Mouse (Mus musculus) kidney, embryonic 16.5 days (tissue): ENCODE measurements around the gene Def8. TPM values are rescaled to one million over a fixed set of nuclear protein-coding genes. Genes with fewer than 3 reads are reported as not detected.

Experiments used
- ATAC-seq: fragments of 200-750 bp; cut with Nextera tagmentation; 2 replicates; pipeline ENCODE4 v1.8.0; 2017; ENCODE audit warnings: moderate TSS enrichment; ENCODE audit not compliant: low FRiP score, low TSS enrichment
- H3K27ac ChIP-seq: fragments of 300-500 bp; sonication (generic); 2 replicates; pipeline ENCODE4 v1.5.1; 2014; ENCODE audit warnings: low read length
- H3K27me3 ChIP-seq: fragments of 300-500 bp; sonication (generic); 2 replicates; pipeline ENCODE4 v1.6.1; 2014; ENCODE audit warnings: low read length, control low read depth, mixed read lengths; ENCODE audit not compliant: insufficient read depth
- H3K36me3 ChIP-seq: fragments of 300-500 bp; sonication (generic); 2 replicates; pipeline ENCODE4 v1.6.1; 2014; ENCODE audit warnings: low read length, control low read depth, mixed read lengths; ENCODE audit not compliant: insufficient read depth
- H3K4me1 ChIP-seq: fragments of 300-500 bp; sonication (generic); 2 replicates; pipeline ENCODE4 v1.6.1; 2014; ENCODE audit warnings: low read length, control low read depth, mixed read lengths; ENCODE audit not compliant: insufficient read depth
- H3K4me2 ChIP-seq: fragments of 300-500 bp; sonication (generic); replicated peaks from 2 replicates; pipeline ENCODE4 v1.6.1; 2014; ENCODE audit warnings: low read depth, low read length
- H3K4me3 ChIP-seq: fragments of 300-500 bp; sonication (generic); 2 replicates; pipeline ENCODE4 v1.5.1; 2014; ENCODE audit warnings: mild to moderate bottlenecking, low read length
- H3K9ac ChIP-seq: fragments of 300-500 bp; sonication (generic); replicated peaks from 2 replicates; pipeline ENCODE4 v1.6.1; 2014; ENCODE audit warnings: low read length
- H3K9me3 ChIP-seq: fragments of 300-500 bp; sonication (generic); 2 replicates; pipeline ENCODE4 v1.6.1; 2016; ENCODE audit warnings: low read length, control low read depth
- WGBS: fragments of 180-500 bp; shearing (Covaris S2); extraction: QIAGEN DNeasy Blood & Tissue Kit; methylation state at CpG from one replicate; pipeline ENCODE4 v1.1.7; 2014; 5-methylcytosine and 5-hydroxymethylcytosine counted together
- polyA plus RNA-seq: library from polyadenylated mRNA; unstranded; fragments of >200 nt; fragmentation: Nextera tagmentation; extraction: Ambion mirVana; gene quantifications from 2 replicates; pipeline ENCODE4 v1.2.1, GENCODE M21; 2015

Def8 gene
- polyA plus RNA-seq, result 43.7 and 44.4 TPM in 2 replicates

DNA sequence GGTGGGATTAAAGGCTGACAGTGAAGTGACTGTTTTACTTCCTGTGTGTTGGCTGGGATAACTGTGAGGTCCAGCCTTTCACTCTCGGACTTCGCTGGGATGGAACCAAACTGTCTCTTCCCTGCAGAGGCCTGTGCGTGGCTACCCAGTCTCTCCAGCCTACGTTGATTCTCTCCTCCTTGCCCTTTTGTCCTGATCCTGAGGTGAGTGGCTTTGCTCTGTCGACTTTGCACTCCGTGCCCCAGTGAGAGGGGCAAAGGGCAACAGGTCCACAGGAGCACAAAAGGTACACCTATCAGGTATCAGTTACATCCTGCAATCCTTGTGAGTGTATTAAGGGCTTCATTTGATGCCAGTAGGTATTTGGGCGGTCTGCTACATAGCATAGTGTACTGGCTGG, at the start of gene Def8:
Gene Def8, plus strand, starts transcription at position 87 of the 400 bp plus-strand sequence.
- H3K9me3 ChIP-seq, result peaks cover 23% of the 10 kb centered on the region
- ATAC-seq, result no peak
- WGBS, result 63% methylated on average over 7 of the region's 7 CpGs
- H3K27me3 ChIP-seq, result no peaks in the 10 kb centered on the region
- H3K4me2 ChIP-seq, result peak within 1 kb of the TSS; percentile 49
- H3K4me1 ChIP-seq, result no peaks in the 10 kb centered on the region
- H3K9ac ChIP-seq, result no peak within 1 kb of the TSS
- no peak within 1 kb of the TSS for H3K27ac ChIP-seq
- H3K4me3 ChIP-seq, result peak within 1 kb of the TSS; percentile 29
- peaks cover 10% of the 10 kb centered on the region; the same call in 1 of the 2 replicates for H3K36me3 ChIP-seq

DNA sequence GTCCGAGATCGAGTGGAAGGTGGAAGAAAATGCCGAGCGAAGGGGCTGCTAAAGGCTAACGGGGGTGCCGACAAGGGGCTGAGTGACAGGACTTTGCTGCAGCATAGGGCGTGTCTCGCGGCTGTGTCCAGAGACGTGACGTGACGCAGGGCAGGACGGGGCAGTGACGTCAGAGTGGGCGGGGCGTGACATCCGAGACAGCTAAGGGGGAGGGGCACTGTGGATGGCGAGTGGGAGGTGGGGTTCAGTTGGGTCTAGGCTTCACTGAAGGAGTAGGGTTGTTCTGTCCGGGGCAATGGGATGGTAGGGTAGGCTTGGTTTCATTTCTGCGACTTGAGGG, 49.1 kb upstream of the Def8 start:
- H3K27me3 ChIP-seq, result no peaks in the 10 kb centered on the region

DNA sequence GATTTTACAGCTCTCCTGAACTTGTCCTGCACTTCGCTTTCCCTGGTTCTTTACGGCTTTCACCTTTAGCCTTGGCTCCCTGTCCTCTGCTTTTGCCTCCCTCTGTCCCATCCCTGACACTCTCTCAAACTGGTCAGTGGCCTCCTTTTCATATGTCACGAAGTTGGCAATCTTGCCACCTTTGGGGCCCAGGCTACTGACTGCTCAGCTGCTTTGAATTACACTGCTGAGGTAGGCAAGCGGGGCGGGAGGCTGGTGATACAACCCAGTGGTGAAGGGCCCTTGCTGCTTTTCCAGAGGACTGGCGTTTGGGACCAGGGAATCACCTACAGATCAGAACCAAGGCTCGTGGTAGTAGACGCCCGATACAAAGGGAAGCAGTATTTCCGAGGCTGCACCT, 47.6 kb upstream of the Def8 start:
- ATAC-seq, result no peak
- peaks cover 10% of the 10 kb centered on the region for H3K4me1 ChIP-seq
- no peaks in the 10 kb centered on the region for H3K27me3 ChIP-seq
- H3K4me2 ChIP-seq, result no peak overlapping the region
- H3K9ac ChIP-seq, result no peak overlapping the region
- H3K27ac ChIP-seq, result no peak overlapping the region
- no peak overlapping the region for H3K4me3 ChIP-seq
- 85% methylated on average over 10 of the region's 10 CpGs for WGBS
- 0 out of 2 replicates have a peak, but pooled peaks cover 8% of the 10 kb centered on the region for H3K36me3 ChIP-seq
- H3K9me3 ChIP-seq, result no peaks in the 10 kb centered on the region

More for the DNA sequence above, 49.1 kb upstream of the Def8 start:
- Histone ChIP-seq H3K4me1 (peaks cover 10% of the 10 kb centered on the region), H3K4me3 (peak overlapping the region; percentile 95), H3K27ac (peak overlapping the region; percentile 99), H3K9me3 (no peaks in the 10 kb centered on the region), H3K9ac (peak overlapping the region; percentile 96), H3K36me3 (0 out of 2 replicates have a peak, but pooled peaks cover 8% of the 10 kb centered on the region), H3K4me2 (peak overlapping the region; percentile 86)
- ATAC-seq, result peak; percentile 80
- WGBS, result 1% methylated on average over 20 of the region's 20 CpGs

DNA sequence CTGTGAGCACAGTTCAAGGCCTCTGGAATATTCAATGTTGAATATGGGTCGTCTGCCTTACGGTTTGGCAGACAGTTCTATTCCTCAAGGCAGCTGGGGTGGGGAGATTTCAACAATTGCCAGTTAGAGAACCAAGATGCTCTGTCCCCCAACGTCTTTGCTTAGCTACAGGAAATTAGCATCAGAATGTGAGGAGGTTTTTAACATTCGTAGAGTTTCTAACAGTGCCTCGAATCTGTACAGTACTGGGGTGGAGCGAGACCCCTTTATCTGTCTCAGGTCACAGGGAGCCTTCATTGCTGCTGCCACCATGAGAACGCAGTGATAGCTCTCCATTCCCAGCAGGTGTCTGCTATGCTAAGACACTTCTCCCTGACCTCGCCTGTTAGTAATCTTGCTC, 47.2 kb upstream of the Def8 start:
- no peaks in the 10 kb centered on the region for H3K27me3 ChIP-seq
- H3K4me2 ChIP-seq, result no peak overlapping the region
- H3K9ac ChIP-seq, result no peak overlapping the region
- H3K4me1 ChIP-seq, result peaks cover 10% of the 10 kb centered on the region
- H3K4me3 ChIP-seq, result no peak overlapping the region
- no peak for ATAC-seq
- 0 out of 2 replicates have a peak, but pooled peaks cover 8% of the 10 kb centered on the region for H3K36me3 ChIP-seq
- 75% methylated on average over 8 of the region's 8 CpGs for WGBS
- no peaks in the 10 kb centered on the region for H3K9me3 ChIP-seq
- H3K27ac ChIP-seq, result no peak overlapping the region

DNA sequence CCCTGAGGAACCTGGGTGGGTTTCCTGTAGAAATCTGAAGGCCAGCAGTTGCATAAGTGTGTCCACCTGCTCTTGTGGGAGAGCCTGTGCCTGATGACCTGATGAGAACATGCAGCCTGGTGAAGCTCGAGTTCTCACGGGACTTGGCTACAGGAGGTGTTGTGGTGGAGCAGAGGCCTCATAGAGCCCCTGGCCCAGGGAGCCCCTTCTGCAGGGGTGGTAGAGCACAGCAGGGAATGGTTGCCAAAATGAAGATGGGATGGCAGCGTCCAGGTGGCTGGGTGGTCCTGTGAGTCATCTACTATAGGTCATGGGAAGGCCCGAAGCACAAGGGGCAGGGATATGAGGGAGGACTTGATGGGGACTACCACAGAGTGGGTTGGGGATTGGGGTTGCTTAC, 41.6 kb upstream of the Def8 start:
- ATAC-seq, result no peak
- H3K27me3 ChIP-seq, result no peaks in the 10 kb centered on the region
- no peak overlapping the region for H3K4me3 ChIP-seq
- H3K4me1 ChIP-seq, result no peaks in the 10 kb centered on the region
- H3K9ac ChIP-seq, result no peak overlapping the region
- no peak overlapping the region for H3K4me2 ChIP-seq
- H3K27ac ChIP-seq, result no peak overlapping the region
- H3K36me3 ChIP-seq, result peaks cover 45% of the 10 kb centered on the region
- WGBS, result 93% methylated on average over 4 of the region's 4 CpGs
- H3K9me3 ChIP-seq, result no peaks in the 10 kb centered on the region

DNA sequence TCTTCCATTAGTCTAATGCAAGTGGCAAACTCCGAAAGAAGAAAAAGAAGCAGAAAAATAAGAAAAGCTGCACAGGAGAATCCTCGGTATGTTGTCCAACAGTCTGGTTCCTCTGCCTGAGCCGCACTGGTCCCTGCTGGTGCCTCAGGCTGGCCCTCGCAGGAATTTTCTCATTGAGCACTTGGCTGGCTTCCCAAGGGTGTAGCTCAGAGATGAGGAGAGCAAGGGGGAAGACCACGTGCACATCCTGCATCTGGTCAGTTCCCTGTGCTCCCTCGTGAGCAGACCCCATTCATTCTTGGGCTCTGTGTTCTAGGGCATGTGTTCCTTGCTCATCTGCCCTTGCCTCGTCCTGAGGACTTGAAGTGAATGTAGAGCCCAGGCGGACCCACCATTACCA, 40.8 kb upstream of the Def8 start:
- no peak overlapping the region for H3K9ac ChIP-seq
- H3K27ac ChIP-seq, result no peak overlapping the region
- H3K9me3 ChIP-seq, result no peaks in the 10 kb centered on the region
- no peak overlapping the region for H3K4me2 ChIP-seq
- no peak for ATAC-seq
- H3K4me3 ChIP-seq, result no peak overlapping the region
- H3K4me1 ChIP-seq, result no peaks in the 10 kb centered on the region
- 91% methylated on average over 8 of the region's 8 CpGs for WGBS
- H3K27me3 ChIP-seq, result no peaks in the 10 kb centered on the region
- peaks cover 46% of the 10 kb centered on the region for H3K36me3 ChIP-seq

DNA sequence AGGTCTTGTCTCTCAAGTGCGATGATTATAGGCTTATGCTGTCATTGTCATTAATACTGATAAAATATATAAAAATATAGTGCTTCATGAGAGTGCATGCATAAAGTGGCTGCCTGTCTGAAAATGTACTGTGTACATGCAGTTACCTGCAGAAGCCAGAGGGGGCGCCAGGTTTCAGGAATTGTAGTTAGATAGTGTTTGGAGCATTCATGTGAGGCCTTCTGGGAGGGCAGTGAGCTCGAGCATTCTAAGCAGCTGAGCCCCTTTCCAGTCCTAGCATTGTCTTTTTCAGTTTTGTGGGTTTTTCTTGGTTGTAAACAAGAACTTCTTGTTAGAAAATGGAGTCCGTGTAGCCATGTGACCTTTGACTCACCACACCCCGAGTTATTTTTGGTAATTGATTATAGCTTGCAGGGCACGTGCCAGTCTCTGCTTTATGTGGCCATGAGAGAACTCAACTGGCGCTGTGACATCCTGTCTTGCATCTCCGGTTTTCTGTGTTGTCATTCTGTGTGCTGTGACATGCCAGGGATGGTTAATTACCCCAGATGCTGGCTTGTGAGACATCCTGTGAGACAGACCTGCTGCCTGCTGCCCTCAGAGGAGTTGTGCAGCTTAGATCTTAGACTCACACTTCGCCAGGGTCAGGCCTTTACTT, 38.3 kb upstream of the Def8 start:
- ATAC-seq, result no peak
- Histone ChIP-seq H3K9me3 (no peaks in the 10 kb centered on the region), H3K27ac (no peak overlapping the region), H3K4me1 (no peaks in the 10 kb centered on the region), H3K36me3 (peaks cover 67% of the 10 kb centered on the region), H3K27me3 (no peaks in the 10 kb centered on the region), H3K4me3 (no peak overlapping the region), H3K4me2 (no peak overlapping the region), H3K9ac (no peak overlapping the region)
- 70% methylated on average over 9 of the region's 9 CpGs for WGBS

DNA sequence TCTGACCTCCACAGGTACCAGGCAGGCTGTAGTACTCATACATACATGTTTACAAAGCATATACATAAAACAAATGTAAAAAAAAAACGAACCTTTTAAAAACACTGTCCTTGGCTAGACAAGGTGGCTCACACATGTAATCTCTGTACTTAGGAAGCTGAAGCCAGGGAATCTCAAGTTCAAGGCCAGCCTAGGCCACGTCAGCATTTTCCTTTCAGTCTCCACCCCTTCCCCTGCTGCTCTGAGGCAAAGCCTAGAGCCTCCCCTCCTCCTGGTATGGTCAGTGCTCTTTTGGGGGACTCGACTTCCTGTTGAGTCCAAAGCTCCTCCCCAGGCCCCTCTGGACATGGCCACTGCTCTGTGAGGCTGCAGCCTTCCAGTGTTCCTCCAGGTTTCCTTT, 36.3 kb upstream of the Def8 start:
- H3K9ac ChIP-seq, result no peak overlapping the region
- no peaks in the 10 kb centered on the region for H3K27me3 ChIP-seq
- H3K9me3 ChIP-seq, result no peaks in the 10 kb centered on the region
- peaks cover 79% of the 10 kb centered on the region for H3K36me3 ChIP-seq
- H3K4me2 ChIP-seq, result no peak overlapping the region
- no peak overlapping the region for H3K4me3 ChIP-seq
- no peaks in the 10 kb centered on the region for H3K4me1 ChIP-seq
- no peak for ATAC-seq
- 71% methylated on average over 3 of the region's 3 CpGs for WGBS
- H3K27ac ChIP-seq, result no peak overlapping the region

DNA sequence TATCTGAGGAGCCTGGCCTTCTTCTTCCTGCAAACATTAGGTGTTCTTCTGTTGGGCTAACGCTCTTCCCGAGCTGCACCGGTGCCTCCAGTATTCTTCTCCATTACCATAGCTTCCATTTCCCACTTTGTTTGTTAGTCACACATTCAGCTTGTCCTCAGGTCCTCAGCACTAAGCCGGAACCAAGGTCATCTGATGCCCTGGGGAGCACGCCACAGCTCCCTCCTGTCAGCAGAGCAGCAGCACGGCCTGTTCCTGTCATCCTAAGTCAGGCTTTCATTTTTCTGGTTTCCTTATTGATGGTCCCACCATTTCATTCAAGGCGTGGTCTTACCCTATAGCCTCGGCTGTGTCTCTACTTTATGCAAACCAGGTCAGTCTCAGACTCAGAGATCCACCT, 35.5 kb upstream of the Def8 start:
- WGBS, result 91% methylated on average over 8 of the region's 8 CpGs
- Histone ChIP-seq H3K9ac (no peak overlapping the region), H3K9me3 (no peaks in the 10 kb centered on the region), H3K4me2 (no peak overlapping the region), H3K4me3 (no peak overlapping the region), H3K27me3 (no peaks in the 10 kb centered on the region), H3K36me3 (peaks cover 80% of the 10 kb centered on the region), H3K27ac (no peak overlapping the region), H3K4me1 (no peaks in the 10 kb centered on the region)
- no peak for ATAC-seq

DNA sequence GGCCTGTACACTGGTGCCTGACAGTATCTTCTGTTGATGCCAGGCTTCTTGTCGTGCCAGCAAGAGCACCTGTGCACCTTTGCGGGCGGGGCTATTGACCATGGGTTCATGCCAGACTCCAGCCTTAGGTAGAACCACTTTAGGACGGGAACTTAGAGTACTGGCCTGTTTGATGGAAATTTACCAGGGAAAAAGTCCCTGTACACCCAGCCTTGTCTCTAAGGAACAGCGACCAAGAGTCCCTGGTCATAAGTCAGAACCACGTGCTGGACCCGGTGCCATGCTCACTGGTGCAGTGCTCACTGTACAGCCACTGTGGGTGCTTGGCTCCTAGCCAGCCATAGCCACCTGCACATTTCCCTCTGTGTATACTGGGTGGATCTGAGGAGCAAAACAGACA, 34.3 kb upstream of the Def8 start:
- Histone ChIP-seq H3K4me3 (no peak overlapping the region), H3K4me2 (no peak overlapping the region), H3K4me1 (no peaks in the 10 kb centered on the region), H3K27me3 (no peaks in the 10 kb centered on the region), H3K36me3 (peaks cover 79% of the 10 kb centered on the region), H3K9ac (no peak overlapping the region), H3K9me3 (no peaks in the 10 kb centered on the region), H3K27ac (no peak overlapping the region)
- 95% methylated on average over 7 of the region's 7 CpGs for WGBS
- no peak; the same call in 1 of the 2 replicates for ATAC-seq
